Mouse (Mus musculus) heart, adult 2 months (tissue): ENCODE results near the gene Syt2.

Source experiments
- CTCF ChIP-seq: fragments of 200-600 bp; IDR thresholded peaks from 2 replicates; pipeline ENCODE4 v1.8.1; 2022; ENCODE audit warnings: antibody characterized with exemption, mild to moderate bottlenecking, moderate library complexity
- POLR2A ChIP-seq: fragments of 200-500 bp; IDR thresholded peaks from 2 replicates; pipeline ENCODE4 v1.6.1; 2011; ENCODE audit warnings: mild to moderate bottlenecking, low read depth, low read length, control low read depth; ENCODE audit not compliant: insufficient read depth

DNA sequence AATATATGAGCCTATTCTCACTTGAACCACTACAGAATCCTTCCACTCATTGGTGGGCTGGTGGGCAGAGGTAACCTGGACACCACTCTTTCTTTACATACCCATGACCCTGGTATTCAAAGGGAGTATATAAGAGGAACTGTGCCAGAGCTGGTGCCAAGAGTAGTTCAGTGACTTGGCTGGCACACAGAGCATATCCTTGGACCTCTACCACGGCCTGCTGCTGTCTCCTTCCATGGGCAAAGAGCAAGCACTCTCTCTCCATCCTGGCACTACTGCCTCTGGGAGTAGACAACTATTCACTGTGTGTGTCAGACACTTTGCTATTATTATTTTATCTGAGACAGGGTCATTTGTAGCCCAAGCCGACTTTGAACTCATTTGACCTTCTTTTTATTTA is 49.8 kb downstream of the Syt2 start:
- TF ChIP-seq POLR2A (no peak), CTCF (no peak)
